Mouse (Mus musculus) retina, postnatal 7 days (tissue): ENCODE results near the gene Wdr18.

Source experiments
- DNase-seq: peaks from one replicate; pipeline ENCODE4 v3.0.0-alpha.2; 2012; ENCODE audit warnings: low read depth, low spot score

Gene Wdr18

GRCm38 (mm10) chr10:79996272-79997033 lies 36.5 kb downstream of the Wdr18 start, which contains the start of gene Abca7:
Abca7 (plus strand) TSS chr10:79996494.
- DNase-seq: peak; percentile 94

GRCm38 (mm10) chr10:79997034-79997760 lies 37.2 kb downstream of the Wdr18 start:
- DNase-seq: peak; percentile 43

- no peak for DNase-seq
Measured at GRCm38 (mm10) chr10:79997819-79998218, 37.9 kb downstream of the Wdr18 start.

- no peak for DNase-seq
Measured at GRCm38 (mm10) chr10:80001945-80002344, 42.0 kb downstream of the Wdr18 start.

- no peak for DNase-seq
Measured at GRCm38 (mm10) chr10:80002829-80003228, 42.9 kb downstream of the Wdr18 start.

- DNase-seq: no peak
Measured at GRCm38 (mm10) chr10:80003374-80004232, 43.7 kb downstream of the Wdr18 start.

- no peak for DNase-seq
Measured at GRCm38 (mm10) chr10:80004233-80004705, 44.3 kb downstream of the Wdr18 start.

- no peak for DNase-seq
Measured at GRCm38 (mm10) chr10:80011740-80012139, 51.8 kb downstream of the Wdr18 start.

- DNase-seq: no peak
Measured at GRCm38 (mm10) chr10:80013609-80014008, 53.7 kb downstream of the Wdr18 start.

GRCm38 (mm10) chr10:80014484-80015290 lies 54.7 kb downstream of the Wdr18 start:
- no peak for DNase-seq

GRCm38 (mm10) chr10:80015583-80015982 lies 55.6 kb downstream of the Wdr18 start:
- DNase-seq: no peak

- DNase-seq: no peak
Measured at GRCm38 (mm10) chr10:80016511-80016910, 56.6 kb downstream of the Wdr18 start, which contains the start of gene Arhgap45. Arhgap45 (plus strand) TSS chr10:80016653.

GRCm38 (mm10) chr10:80016931-80017330 lies 57.0 kb downstream of the Wdr18 start:
- DNase-seq: no peak

- DNase-seq: no peak
Measured at GRCm38 (mm10) chr10:80017361-80017760, 57.4 kb downstream of the Wdr18 start.

- DNase-seq: no peak
Measured at GRCm38 (mm10) chr10:80017771-80018170, 57.8 kb downstream of the Wdr18 start.

- no peak for DNase-seq
Measured at GRCm38 (mm10) chr10:80018739-80019297, 58.9 kb downstream of the Wdr18 start.

- DNase-seq: no peak
Measured at GRCm38 (mm10) chr10:80019471-80020131, 59.6 kb downstream of the Wdr18 start.
